Mouse (Mus musculus) erythroid progenitor cell, adult 5-6 weeks (primary cell): ENCODE results near the gene Klf3. TPM values are rescaled to one million over a fixed set of nuclear protein-coding genes. Genes with fewer than 3 reads are reported as not detected.

Source experiments
- ATAC-seq: replicated peaks from 2 replicates; pipeline ENCODE4 v1.8.0; 2016; ENCODE audit warnings: moderate number of reproducible peaks, mild to moderate bottlenecking, moderate TSS enrichment, inconsistent platforms; ENCODE audit not compliant: poor library complexity, low FRiP score, severe bottlenecking
- total RNA-seq, 2 experiments: library from RNA; stranded (forward) in 1 of 2; stranded (reverse) in 1 of 2; fragments of 150-400 nt in 1 of 2; fragments of 186-747, 209-891 nt in 1 of 2; gene quantifications; 2 replicates each; pipeline versions ENCODE4 v1.2.3 to v1.2.4; 2015 to 2017; ENCODE audit warnings: low replicate concordance in 2 of 2

Klf3 gene
- total RNA-seq, 2 experiments from 2014 or later = 427 to 622 TPM

GRCm38 (mm10) chr5:64828314-64828713 is 25.1 kb downstream of the Klf3 start:
- ATAC-seq = no peak

GRCm38 (mm10) chr5:64829606-64830005 is 26.4 kb downstream of the Klf3 start:
- no peak for ATAC-seq

GRCm38 (mm10) chr5:64830773-64831172 is 27.6 kb downstream of the Klf3 start:
- 0 out of 2 replicates have a peak, but pooled peaks have one; percentile 9 for ATAC-seq

- ATAC-seq = no peak
Measured at GRCm38 (mm10) chr5:64833410-64833809, 30.2 kb downstream of the Klf3 start.

- no peak for ATAC-seq
Measured at GRCm38 (mm10) chr5:64834213-64834612, 31.0 kb downstream of the Klf3 start.

- no peak for ATAC-seq
Measured at GRCm38 (mm10) chr5:64835295-64835694, 32.1 kb downstream of the Klf3 start.

- no peak for ATAC-seq
Measured at GRCm38 (mm10) chr5:64839016-64839599, 35.9 kb downstream of the Klf3 start.

- no peak for ATAC-seq
Measured at GRCm38 (mm10) chr5:64840087-64840486, 36.9 kb downstream of the Klf3 start.

- ATAC-seq = no peak
Measured at GRCm38 (mm10) chr5:64844622-64845021, 41.4 kb downstream of the Klf3 start.

GRCm38 (mm10) chr5:64847305-64847704 is 44.1 kb downstream of the Klf3 start:
- ATAC-seq = no peak

GRCm38 (mm10) chr5:64849892-64850291 is 46.7 kb downstream of the Klf3 start:
- ATAC-seq = no peak

GRCm38 (mm10) chr5:64852656-64853398 is 49.6 kb downstream of the Klf3 start:
- ATAC-seq = no peak

GRCm38 (mm10) chr5:64853421-64853820 is 50.2 kb downstream of the Klf3 start:
- no peak for ATAC-seq

GRCm38 (mm10) chr5:64855199-64855598 is 52.0 kb downstream of the Klf3 start:
- ATAC-seq = no peak

GRCm38 (mm10) chr5:64860900-64861470 is 57.8 kb downstream of the Klf3 start:
- ATAC-seq = 0 out of 2 replicates have a peak, but pooled peaks have one; percentile 26

- ATAC-seq = peak; percentile 72
Measured at GRCm38 (mm10) chr5:64861471-64862199, 58.4 kb downstream of the Klf3 start.

- no peak for ATAC-seq
Measured at GRCm38 (mm10) chr5:64862269-64862668, 59.1 kb downstream of the Klf3 start.

- peak; percentile 93 for ATAC-seq
Measured at GRCm38 (mm10) chr5:64864699-64865108, 61.5 kb downstream of the Klf3 start.

- ATAC-seq = no peak
Measured at GRCm38 (mm10) chr5:64865219-64865964, 62.2 kb downstream of the Klf3 start.
